Mouse (Mus musculus): ENCODE measurements around the gene Jade3. TPM values are rescaled to one million over a fixed set of nuclear protein-coding genes. Genes with fewer than 3 reads are reported as not detected.

The Jade3 gene
- total and polyA plus RNA-seq, 2 experiments from 2014 or later: 3.2 to 16.2 TPM

DNA sequence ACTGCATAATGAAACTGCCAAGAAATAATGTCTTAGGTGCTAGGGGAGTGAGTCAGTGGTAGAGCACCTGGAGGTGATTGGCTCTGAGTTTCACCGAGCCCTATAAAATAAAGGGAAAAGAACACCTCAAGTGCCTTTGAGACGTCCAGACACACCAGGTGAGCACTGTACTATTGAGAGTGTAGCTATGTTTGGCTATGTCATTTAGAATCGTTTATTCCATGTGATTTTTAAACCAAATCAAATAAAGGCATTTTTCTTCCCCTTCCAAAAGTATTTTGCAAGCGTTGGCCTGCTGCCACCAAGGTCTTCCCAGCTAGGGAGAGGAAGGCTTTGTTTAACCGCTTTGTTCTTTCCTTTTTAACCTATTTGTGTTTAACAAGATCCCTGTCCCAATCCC, 122.1 kb downstream of the Jade3 start:
- Histone ChIP-seq H3K36me3 (ENCODE audit: insufficient read depth) (no peaks in the 10 kb centered on the region), H3K27ac (ENCODE audit: low read depth, low read length) (no peak overlapping the region), H3K27me3 (ENCODE audit: insufficient read depth, low read length) (no peaks in the 10 kb centered on the region), H3K4me1 (ENCODE audit: insufficient read depth) (no peaks in the 10 kb centered on the region), H3K4me3 (ENCODE audit: low read depth, low read length) (peak overlapping the region; percentile 30; the same call in 1 of the 2 replicates), H3K9me3 (ENCODE audit: low read length) (no peaks in the 10 kb centered on the region), H3K9ac (0 out of 2 replicates have a peak overlapping the region, but pooled peaks have one; percentile 46), H3K4me2 (ENCODE audit: low read depth) (peak overlapping the region; percentile 58)
- 46% methylated on average over 5 of the region's 5 CpGs for WGBS
- TF ChIP-seq CTCF (IDR thresholded peaks at IDR 0.05; ENCODE audit: low read depth): no peak
- peak; percentile 17 for DNase-seq
- ATAC-seq: peak; percentile 25; the same call in 1 of the 2 replicates

DNA sequence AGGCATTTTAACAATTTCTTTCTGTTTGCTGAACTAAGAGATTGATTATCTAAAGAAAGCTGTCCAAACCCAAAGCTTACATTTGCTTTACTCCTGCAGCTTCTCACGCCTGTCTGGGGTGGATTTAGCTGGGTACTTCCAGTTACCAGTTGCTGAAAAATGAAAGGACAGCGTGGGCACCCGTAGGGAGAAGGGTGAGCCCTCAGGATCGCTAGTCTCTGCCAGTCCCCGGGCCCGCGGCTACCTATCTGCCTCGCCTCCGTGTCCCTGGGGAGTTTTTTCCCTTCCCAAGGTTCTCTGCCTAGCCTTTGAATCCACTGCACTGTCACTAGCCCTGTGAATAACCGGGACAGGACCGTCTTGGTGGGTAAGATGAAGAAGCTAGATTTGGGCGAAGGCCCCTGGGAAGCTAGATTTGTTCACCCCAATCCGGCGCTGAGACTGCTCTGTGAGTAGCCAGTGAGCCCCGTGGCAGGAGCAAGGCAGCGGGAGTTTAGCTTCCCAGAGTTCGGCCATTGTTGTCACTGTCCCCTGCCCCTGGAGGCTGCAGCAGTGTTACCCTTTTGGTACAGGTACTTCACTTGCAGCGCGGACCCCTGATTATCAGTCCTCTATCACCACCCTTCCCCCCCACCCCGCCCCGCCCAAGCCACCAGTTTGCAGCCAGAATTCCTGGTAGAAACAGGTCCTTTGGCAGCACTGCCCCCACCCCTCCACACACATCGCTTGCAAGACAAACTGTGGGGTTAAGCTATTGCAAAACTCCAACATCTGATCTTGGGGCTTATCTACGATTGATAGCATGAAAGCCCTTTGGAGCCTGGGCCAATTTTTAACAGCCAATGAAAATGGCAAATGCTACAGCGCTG, 122.8 kb downstream of the Jade3 start:
- Histone ChIP-seq H3K36me3 (ENCODE audit: insufficient read depth) (no peaks in the 10 kb centered on the region), H3K4me1 (ENCODE audit: insufficient read depth) (no peaks in the 10 kb centered on the region), H3K27me3 (ENCODE audit: insufficient read depth, low read length) (no peaks in the 10 kb centered on the region), H3K27ac (ENCODE audit: low read depth, low read length) (no peak overlapping the region), H3K4me3 (ENCODE audit: low read depth, low read length) (peak overlapping the region; percentile 30), H3K4me2 (ENCODE audit: low read depth) (peak overlapping the region; percentile 58), H3K9ac (peak overlapping the region; percentile 46; the same call in 1 of the 2 replicates), H3K9me3 (ENCODE audit: low read length) (no peaks in the 10 kb centered on the region)
- DNase-seq: peak; percentile 21
- TF ChIP-seq CTCF (IDR thresholded peaks at IDR 0.05; ENCODE audit: low read depth): no peak
- 26% methylated on average over 24 of the region's 24 CpGs for WGBS
- ATAC-seq: peak; percentile 73

DNA sequence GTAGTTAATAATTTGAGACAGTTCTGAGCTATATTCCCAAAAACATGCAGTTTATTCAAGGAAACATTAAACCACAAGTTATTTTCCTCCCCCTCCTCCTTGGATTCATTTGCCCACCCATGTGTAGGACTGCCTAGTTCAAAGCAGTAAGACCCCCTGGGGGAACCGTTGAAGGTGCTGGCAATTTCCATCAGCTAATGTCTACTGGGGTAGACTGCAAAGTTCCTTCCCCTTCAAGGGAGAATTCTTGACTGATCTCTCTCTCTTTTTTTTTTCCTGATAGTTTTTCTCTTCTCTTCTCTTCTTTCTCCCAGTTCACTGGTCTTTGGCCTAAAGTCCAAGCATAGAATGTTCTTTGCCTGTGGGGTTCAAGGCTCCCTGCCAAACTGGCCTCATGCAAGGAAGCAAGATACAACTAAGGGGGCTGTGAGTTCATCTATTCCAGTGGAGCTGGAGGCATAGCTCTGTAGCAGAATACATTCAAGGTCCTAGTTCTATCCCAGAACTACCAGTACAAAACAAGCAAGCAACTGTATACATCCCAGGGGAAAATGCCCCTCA, 123.5 kb downstream of the Jade3 start:
- no peaks in the 10 kb centered on the region for H3K9me3 ChIP-seq (ENCODE audit: low read length)
- no peak overlapping the region for H3K4me3 ChIP-seq (ENCODE audit: low read depth, low read length)
- H3K27ac ChIP-seq (ENCODE audit: low read depth, low read length): no peak overlapping the region
- TF ChIP-seq CTCF (IDR thresholded peaks at IDR 0.05; ENCODE audit: low read depth): no peak
- no peak overlapping the region for H3K9ac ChIP-seq
- WGBS: 41% methylated on average over 1 of the region's 1 CpGs
- peak overlapping the region; percentile 58; the same call in 1 of the 2 replicates for H3K4me2 ChIP-seq (ENCODE audit: low read depth)
- DNase-seq (no peak), ATAC-seq (no peak)
- H3K27me3 ChIP-seq (ENCODE audit: insufficient read depth, low read length): no peaks in the 10 kb centered on the region
- H3K36me3 ChIP-seq (ENCODE audit: insufficient read depth): no peaks in the 10 kb centered on the region
- no peaks in the 10 kb centered on the region for H3K4me1 ChIP-seq (ENCODE audit: insufficient read depth)

DNA sequence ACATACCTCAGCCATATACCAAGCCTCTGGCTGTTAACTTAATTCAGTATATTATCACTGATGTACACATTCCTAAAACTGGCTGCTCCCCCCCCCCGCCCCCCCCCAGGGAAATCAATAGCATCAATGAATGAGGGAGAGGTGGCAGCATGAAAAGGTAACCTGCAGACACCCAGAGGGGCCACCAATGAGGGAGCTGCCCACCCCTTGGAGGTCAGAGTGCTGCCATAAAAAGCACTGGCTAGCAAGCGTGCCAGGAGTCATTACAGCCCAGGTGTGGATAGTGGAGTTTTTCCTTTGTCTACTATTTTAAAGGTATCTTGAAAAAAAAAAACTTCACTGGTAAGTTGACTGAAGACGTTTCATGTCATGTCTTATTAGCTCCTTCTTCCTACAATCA, 124.0 kb downstream of the Jade3 start, which contains the start of gene Rgn:
TSS of gene Rgn (plus strand) at position 256 of the 400 bp plus-strand sequence.
- no peak for TF ChIP-seq CTCF (IDR thresholded peaks at IDR 0.05; ENCODE audit: low read depth)

DNA sequence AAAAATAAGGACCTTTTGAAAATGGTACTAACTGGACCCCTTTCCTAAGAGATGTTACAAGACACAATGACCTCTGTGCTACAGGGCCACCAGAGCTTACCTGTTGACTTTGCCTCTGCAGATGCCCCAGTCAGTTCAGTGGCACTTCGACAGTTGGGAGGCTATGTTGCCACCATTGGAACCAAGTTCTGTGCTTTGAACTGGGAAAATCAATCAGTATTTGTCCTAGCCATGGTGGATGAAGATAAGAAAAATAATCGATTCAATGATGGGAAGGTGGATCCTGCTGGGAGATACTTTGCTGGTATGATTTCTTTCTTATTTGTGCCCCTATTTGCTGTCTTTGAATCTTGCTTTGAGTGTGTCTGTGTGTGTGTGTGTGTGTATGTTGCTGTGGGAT, 126.7 kb downstream of the Jade3 start:
- no peaks in the 10 kb centered on the region for H3K27me3 ChIP-seq (ENCODE audit: insufficient read depth, low read length)
- no peak for DNase-seq
- no peak overlapping the region for H3K4me2 ChIP-seq (ENCODE audit: low read depth)
- 77% methylated on average over 2 of the region's 2 CpGs for WGBS
- H3K36me3 ChIP-seq (ENCODE audit: insufficient read depth): no peaks in the 10 kb centered on the region
- no peak for ATAC-seq
- no peak overlapping the region for H3K27ac ChIP-seq (ENCODE audit: low read depth, low read length)
- no peak overlapping the region for H3K4me3 ChIP-seq (ENCODE audit: low read depth, low read length)
- no peak overlapping the region for H3K9ac ChIP-seq
- no peaks in the 10 kb centered on the region for H3K4me1 ChIP-seq (ENCODE audit: insufficient read depth)
- no peak for TF ChIP-seq CTCF (IDR thresholded peaks at IDR 0.05; ENCODE audit: low read depth)
- H3K9me3 ChIP-seq (ENCODE audit: low read length): no peaks in the 10 kb centered on the region

More for the DNA sequence above, 124.0 kb downstream of the Jade3 start, which contains the start of gene Rgn:
- H3K4me2 ChIP-seq (ENCODE audit: low read depth): peak within 1 kb of the TSS; percentile 58
- no peaks in the 10 kb centered on the region for H3K36me3 ChIP-seq (ENCODE audit: insufficient read depth)
- 65% methylated on average over 3 of the region's 3 CpGs for WGBS
- DNase-seq: no peak
- no peak for ATAC-seq
- no peak within 1 kb of the TSS for H3K27ac ChIP-seq (ENCODE audit: low read depth, low read length)
- H3K27me3 ChIP-seq (ENCODE audit: insufficient read depth, low read length): no peaks in the 10 kb centered on the region
- H3K4me3 ChIP-seq (ENCODE audit: low read depth, low read length): peak within 1 kb of the TSS; percentile 30
- H3K9ac ChIP-seq: no peak within 1 kb of the TSS
- H3K9me3 ChIP-seq (ENCODE audit: low read length): no peaks in the 10 kb centered on the region
- H3K4me1 ChIP-seq (ENCODE audit: insufficient read depth): no peaks in the 10 kb centered on the region

DNA sequence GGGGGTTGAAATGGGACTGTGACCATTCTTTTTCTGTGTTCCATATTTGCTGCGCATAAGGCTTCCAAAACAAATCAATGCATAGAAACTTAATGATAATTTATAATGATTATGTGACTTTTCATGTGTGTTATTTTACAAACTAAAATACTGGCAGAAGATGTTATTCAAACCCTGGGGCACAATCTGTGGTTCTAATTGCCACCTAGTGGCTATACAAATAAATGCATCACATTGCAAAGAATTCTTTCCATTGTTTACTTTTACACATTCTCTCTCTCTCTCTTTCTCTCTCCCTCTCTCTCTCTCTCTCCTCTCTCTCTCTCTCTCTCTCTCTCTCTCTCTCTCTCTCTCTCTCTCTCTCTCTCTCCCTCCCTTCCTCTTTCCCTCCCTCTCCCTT, 136.4 kb downstream of the Jade3 start:
- H3K27ac ChIP-seq (ENCODE audit: low read depth, low read length): no peak overlapping the region
- no peak for DNase-seq
- no peaks in the 10 kb centered on the region for H3K9me3 ChIP-seq (ENCODE audit: low read length)
- H3K4me2 ChIP-seq (ENCODE audit: low read depth): no peak overlapping the region
- H3K27me3 ChIP-seq (ENCODE audit: insufficient read depth, low read length): no peaks in the 10 kb centered on the region
- H3K36me3 ChIP-seq (ENCODE audit: insufficient read depth): no peaks in the 10 kb centered on the region
- no peak for ATAC-seq
- no peak overlapping the region for H3K9ac ChIP-seq
- no peak overlapping the region for H3K4me3 ChIP-seq (ENCODE audit: low read depth, low read length)
- peak; percentile 50 for TF ChIP-seq CTCF (IDR thresholded peaks at IDR 0.05; ENCODE audit: low read depth)
- 45% methylated on average over 1 of the region's 1 CpGs for WGBS
- no peaks in the 10 kb centered on the region for H3K4me1 ChIP-seq (ENCODE audit: insufficient read depth)

DNA sequence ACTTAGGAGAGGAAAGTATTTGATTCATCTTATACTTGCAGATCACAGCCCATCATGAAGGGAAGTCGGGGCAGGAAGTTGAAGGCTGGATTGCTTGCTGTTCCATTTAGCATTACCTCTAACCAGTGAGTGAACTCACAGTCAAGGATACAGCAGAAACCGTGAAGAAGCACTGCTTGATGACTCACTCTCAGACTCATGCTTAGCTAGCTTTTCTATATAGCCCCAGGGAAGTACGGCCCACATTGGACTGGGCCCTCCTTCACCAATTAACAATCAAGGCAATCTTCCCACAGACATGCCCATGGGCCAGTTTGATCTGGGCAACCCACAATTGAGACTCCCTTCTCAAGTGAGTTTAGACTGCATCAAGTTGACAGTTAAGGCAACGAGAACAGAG, 138.5 kb downstream of the Jade3 start:
- Histone ChIP-seq H3K27ac (ENCODE audit: low read depth, low read length) (no peak overlapping the region), H3K27me3 (ENCODE audit: insufficient read depth, low read length) (no peaks in the 10 kb centered on the region), H3K4me1 (ENCODE audit: insufficient read depth) (no peaks in the 10 kb centered on the region), H3K4me3 (ENCODE audit: low read depth, low read length) (no peak overlapping the region), H3K36me3 (ENCODE audit: insufficient read depth) (no peaks in the 10 kb centered on the region), H3K9me3 (ENCODE audit: low read length) (no peaks in the 10 kb centered on the region), H3K9ac (no peak overlapping the region), H3K4me2 (ENCODE audit: low read depth) (no peak overlapping the region)
- 68% methylated on average over 4 of the region's 4 CpGs for WGBS
- no peak for TF ChIP-seq CTCF (IDR thresholded peaks at IDR 0.05; ENCODE audit: low read depth)
- DNase-seq: no peak
- ATAC-seq: no peak

Other genes starting within 250 kb of the Jade3 start
- 49.2 and 55.0 TPM in 2 replicates for gene Slc9a7, start 133.9 kb upstream of the Jade3 start, total RNA-seq (2014; rRNA removed)
- 5.1 and 10.5 TPM in 2 replicates for gene Slc9a7, start 133.9 kb upstream of the Jade3 start, polyA plus RNA-seq (2015; fragmentation: Nextera tagmentation; extraction: Ambion mirVana)
- gene Rp2, start 61.2 kb upstream of the Jade3 start, total RNA-seq (2014; rRNA removed): 19.2 and 20.2 TPM in 2 replicates
- 6.7 and 9.9 TPM in 2 replicates for gene Rp2, start 61.2 kb upstream of the Jade3 start, polyA plus RNA-seq (2015; fragmentation: Nextera tagmentation; extraction: Ambion mirVana)
- 0.10 and 0.69 TPM in 2 replicates for gene Rgn, start 124.1 kb downstream of the Jade3 start, total RNA-seq (2014; rRNA removed)
- gene Rgn, start 124.1 kb downstream of the Jade3 start, polyA plus RNA-seq (2015; fragmentation: Nextera tagmentation; extraction: Ambion mirVana): 0.68 and 0.74 TPM in 2 replicates
- 48.9 and 53.9 TPM in 2 replicates for gene Rbm10, start 191.8 kb downstream of the Jade3 start, total RNA-seq (2014; rRNA removed)
- 30.6 and 32.3 TPM in 2 replicates for gene Rbm10, start 191.8 kb downstream of the Jade3 start, polyA plus RNA-seq (2015; fragmentation: Nextera tagmentation; extraction: Ambion mirVana)
- 104 and 146 TPM in 2 replicates for gene Ndufb11, start 191.9 kb downstream of the Jade3 start, total RNA-seq (2014; rRNA removed)
- gene Ndufb11, start 191.9 kb downstream of the Jade3 start, polyA plus RNA-seq (2015; fragmentation: Nextera tagmentation; extraction: Ambion mirVana): 263 and 328 TPM in 2 replicates
- 489 and 559 TPM in 2 replicates for gene Uba1, start 232.6 kb downstream of the Jade3 start, total RNA-seq (2014; rRNA removed)
- 278 and 300 TPM in 2 replicates for gene Uba1, start 232.6 kb downstream of the Jade3 start, polyA plus RNA-seq (2015; fragmentation: Nextera tagmentation; extraction: Ambion mirVana)